Mouse (Mus musculus) layer of hippocampus, postnatal 14 days (tissue): ENCODE results near the gene Celsr2. TPM values are rescaled to one million over a fixed set of nuclear protein-coding genes. Genes with fewer than 3 reads are reported as not detected.

Source experiments
- DNase-seq, 2 experiments: peaks; one replicate each; pipeline ENCODE4 v3.0.0; 2021 to 2022; ENCODE audit warnings: low spot score in 2 of 2, mixed read lengths in 1 of 2
- long read RNA-seq, 2 experiments: library from polyadenylated mRNA; stranded (forward); transcript quantifications; one replicate each; pipeline ENCODE4 v2.0.0; 2021
- total RNA-seq, 2 experiments: library from RNA; stranded (reverse); gene quantifications; 2 replicates each; pipeline ENCODE4 v1.2.3; 2021

The Celsr2 gene
- 100 to 1,000 TPM; 184 to 194 TPM for total RNA-seq
- long read RNA-seq, experiment 1, full-length matches to known transcripts: 2 of 72 reads
- long read RNA-seq, experiment 1, partial matches to known transcripts: 42 of 72 reads
- long read RNA-seq, experiment 1, other reads (novel, unspliced or antisense): 28 of 72 reads
- long read RNA-seq, experiment 2, partial matches to known transcripts: 41 of 54 reads
- long read RNA-seq, experiment 2, other reads (novel, unspliced or antisense): 13 of 54 reads

DNA sequence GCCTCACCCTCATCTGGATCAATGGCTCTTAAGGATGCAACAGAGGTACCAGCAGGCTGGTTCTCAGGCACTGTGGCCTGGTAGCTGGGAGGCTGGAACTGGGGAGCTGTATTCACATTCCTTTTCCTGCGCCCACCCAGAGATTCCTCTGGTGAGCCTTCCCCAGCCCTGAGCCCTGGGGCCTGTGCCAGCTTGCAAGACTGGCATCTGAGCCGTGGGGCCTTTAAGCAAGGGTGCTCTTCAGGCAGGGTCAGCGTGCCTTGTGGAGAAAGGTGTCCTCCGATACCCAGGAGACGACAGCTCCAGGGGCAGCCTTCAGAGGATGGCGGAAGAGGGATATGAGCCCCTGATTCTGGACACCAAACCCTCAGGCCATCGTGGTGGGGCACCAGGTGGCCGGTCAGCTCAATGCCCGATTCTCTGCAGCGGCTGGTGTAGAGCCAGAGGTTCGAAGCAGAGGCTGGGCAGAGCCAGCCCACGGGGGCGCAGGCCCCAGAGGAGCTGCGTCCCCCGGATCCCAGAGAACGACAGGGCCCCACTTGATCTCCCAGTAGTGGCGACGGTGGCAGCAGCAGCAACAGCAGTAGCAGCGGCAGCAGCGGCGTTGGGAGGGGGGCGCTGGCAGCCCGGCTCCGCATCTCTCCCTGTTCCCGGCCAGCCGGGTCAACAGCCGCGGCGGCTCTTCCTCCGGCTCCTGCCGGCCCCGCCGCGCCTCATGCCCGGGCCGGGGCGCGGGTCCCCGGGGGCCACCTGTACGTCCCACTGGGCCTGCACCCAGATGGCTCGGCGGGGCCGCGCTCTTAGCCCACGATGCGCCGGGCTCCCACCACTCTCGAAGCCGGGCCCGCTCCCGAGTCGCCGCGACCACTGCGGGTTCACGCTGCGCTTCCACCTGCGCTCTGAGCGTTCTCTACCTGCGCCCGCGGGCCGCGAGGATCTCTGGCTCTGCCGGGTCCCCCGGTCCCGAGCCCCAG, at the start of gene Celsr2:
TSS of gene Celsr2 (minus strand) at position 696 of the 974 bp plus-strand sequence.
- DNase-seq: no peak

DNA sequence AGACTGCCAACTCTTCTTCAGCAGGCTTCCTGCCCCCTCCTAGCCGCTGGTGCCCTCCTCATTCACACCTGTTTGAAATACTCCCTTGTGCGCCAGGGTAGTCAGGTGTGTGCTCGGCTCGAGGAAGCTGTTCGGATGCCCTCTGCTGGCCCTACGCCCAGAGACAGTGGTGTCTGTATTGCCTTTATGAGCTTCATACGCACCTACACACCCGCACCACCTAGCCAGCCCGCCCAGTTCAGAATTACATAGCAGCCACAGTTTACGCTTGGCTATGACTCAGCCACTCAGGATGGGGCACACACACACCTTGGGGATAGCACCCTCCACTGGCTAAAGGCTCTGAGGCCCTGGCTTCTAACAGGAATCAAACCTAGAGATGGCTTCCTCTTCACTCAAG, 43.5 kb upstream of the Celsr2 start:
- no peak for DNase-seq

GRCm38 (mm10) chr3:108458380-108458779, 43.0 kb upstream of the Celsr2 start:
- no peak for DNase-seq

DNA sequence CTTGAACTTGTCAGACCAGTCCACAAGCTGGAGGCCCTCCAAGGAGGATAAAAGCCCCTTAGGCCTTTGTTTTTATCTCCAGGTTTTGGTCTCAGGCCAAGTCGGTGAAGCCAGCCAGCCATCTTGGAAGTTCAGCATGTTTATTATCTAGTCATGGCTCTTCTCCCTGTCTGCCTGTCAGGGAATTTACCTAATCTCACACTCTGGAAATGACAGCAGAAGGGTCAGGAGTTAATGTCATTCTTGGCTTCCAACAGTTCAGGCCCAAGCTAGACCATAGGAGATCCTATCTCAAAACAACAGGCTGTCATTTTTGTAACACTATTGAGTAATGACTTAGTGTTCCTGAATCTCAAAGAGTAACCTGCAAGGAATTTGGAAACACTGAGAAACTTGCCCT, 38.8 kb upstream of the Celsr2 start:
- DNase-seq: no peak

DNA sequence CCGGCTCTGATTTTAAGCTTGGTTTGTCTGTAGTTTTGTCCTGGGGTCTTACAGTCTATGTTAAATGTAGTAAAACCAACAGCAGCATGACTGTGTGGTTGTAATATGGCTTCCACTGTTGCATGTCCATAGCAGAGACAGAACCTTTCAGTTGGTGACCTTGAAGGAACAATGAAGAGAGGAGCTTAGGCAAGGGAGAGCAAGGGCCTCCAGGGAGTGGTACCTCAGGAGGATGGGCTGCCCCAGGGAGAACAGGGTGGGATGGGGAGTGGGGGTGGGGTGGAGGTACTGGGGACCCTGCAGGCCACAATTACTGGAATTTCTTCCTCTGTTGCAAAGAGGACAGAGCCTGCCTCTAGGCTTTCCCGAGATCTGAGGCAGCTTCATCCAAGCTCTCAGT, 36.6 kb upstream of the Celsr2 start:
- DNase-seq: no peak

GRCm38 (mm10) chr3:108445366-108445705, 30.0 kb upstream of the Celsr2 start:
- DNase-seq: no peak

DNA sequence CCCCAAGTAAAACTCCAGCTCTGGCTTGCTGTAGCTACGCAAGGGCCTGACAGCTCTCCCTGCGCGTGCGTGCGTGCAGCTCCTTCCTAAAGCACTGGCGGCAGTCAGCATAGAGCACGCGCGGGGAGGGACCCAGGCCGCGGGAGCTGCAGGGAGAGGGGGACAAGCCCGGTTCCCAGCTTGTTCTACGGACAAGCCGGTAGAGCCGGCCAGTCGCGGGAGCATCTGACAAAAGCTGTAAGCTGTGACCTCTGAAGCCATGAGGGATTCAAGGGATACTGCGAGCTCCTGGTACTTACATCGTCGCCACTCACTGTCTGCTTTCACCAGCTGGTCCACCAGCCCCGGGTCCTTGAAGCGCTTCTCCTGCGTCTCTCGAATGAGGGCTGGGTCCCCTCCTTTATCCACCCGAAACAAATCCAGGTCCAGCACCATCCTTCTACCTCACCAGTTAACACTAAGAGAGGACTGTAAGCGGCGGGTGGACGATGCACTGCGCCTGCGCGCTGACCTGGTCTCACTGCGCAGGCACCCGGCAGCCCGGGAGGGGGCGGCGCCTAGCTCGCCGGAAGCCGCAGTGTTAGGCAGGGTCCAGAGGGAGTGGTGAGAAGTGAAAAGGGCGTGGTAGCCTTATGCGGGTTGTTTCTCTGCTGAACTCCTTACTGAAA, 29.5 kb upstream of the Celsr2 start, which contains the start of gene Sars:
TSS of gene Sars (minus strand) at position 512 of the 668 bp plus-strand sequence.
- DNase-seq: peak; percentile 82 to 91

DNA sequence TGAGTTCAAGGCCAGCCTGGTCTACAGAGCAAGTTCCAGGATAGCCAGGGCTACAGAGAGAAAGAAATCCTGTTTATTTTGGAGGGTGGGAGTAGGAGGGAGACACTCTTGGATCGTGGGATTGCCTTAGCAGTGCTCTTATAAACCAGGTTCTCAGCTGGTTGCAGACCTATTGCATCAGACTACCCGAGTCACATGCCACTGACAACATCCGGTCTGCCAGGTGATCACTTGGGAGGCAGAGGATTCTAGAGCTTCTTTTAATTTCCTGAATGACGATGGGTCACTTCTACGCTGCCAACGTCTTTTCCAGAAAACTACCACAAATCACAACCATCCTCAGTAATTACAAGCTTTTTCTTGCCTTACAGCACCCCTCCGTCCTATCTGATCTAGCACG, 28.7 kb upstream of the Celsr2 start:
- no peak for DNase-seq

DNA sequence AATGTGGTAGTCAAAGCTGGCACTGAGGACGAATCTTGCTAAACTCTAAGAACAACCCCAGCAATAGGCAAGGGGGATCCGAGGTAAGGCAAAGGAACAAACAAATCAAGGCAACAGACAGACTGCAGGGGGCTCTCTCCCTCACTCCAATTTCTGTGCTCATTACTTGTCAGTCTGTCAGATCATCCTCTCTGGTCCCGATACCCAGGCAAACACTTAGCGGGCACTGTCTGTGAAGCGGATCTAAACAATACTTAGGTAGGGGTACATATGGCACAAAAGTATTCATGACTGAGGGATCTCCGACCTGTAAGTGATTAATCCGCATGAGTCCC, 21.0 kb upstream of the Celsr2 start:
- no peak for DNase-seq

GRCm38 (mm10) chr3:108435701-108436379, 20.5 kb upstream of the Celsr2 start:
- no peak for DNase-seq

DNA sequence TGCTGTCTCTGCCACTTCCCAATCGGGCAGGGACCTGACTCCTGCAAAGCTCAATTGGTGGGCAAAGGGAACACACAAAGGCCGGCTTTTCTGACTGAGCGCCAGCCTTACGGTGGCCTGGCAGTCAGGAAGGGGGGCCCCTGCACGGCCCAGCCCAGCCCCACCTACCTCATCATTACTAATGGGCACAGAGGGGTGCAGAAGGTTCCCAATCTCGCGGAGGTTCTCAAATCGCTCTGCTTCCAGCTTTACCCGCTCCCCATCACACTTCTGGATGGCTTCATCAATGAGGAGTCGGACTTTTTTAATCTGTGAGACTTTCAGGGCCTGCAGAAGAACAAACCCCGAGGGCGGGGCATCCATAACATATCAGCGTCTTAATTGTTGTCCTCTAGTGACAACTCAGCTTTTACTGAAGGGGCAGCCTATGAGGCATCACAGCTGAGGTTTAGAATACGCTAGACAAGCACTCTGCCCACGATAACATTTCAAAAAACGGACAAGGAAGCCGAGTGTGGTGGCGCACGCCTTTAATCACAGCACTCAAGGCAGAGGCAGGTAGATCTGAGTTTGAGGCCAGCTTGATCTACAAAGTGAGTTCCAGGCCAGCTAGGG, 18.6 kb upstream of the Celsr2 start:
- no peak for DNase-seq

GRCm38 (mm10) chr3:108433188-108433880, 18.0 kb upstream of the Celsr2 start:
- no peak for DNase-seq

DNA sequence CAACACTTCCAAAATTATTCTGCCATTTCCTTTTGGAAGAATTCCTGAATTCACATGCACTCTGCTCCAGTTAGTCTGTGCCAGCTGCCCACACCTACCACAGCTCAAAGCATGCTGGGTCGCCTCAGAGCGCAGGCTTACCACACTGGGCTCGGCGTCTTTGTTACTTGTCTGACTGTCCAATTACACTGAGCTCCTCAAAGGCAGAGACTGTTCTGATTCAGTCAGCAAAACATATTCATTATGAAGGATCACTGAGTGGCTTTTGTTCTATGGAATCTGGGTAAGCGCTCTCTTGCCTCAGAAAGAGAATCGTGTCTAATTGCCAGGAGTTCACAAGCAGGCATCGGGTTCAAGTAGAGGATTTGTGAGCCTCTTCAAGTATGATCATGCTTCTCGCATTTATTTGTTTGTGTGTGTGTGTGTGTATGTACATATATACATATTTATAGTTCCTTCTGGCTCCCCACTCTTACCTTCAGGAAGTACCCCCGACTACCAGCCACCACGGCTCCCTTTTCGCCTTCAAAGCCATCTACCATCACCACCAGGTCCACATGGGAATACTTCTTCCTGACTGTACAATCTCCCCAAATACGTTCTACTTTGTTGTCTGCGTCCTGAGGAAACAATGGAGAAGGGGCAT, 17.3 kb upstream of the Celsr2 start:
- DNase-seq: no peak

- DNase-seq: no peak
Observed at GRCm38 (mm10) chr3:108425624-108426018, 10.3 kb upstream of the Celsr2 start.

- DNase-seq: no peak
Observed at GRCm38 (mm10) chr3:108424944-108425623, 9.7 kb upstream of the Celsr2 start.

DNA sequence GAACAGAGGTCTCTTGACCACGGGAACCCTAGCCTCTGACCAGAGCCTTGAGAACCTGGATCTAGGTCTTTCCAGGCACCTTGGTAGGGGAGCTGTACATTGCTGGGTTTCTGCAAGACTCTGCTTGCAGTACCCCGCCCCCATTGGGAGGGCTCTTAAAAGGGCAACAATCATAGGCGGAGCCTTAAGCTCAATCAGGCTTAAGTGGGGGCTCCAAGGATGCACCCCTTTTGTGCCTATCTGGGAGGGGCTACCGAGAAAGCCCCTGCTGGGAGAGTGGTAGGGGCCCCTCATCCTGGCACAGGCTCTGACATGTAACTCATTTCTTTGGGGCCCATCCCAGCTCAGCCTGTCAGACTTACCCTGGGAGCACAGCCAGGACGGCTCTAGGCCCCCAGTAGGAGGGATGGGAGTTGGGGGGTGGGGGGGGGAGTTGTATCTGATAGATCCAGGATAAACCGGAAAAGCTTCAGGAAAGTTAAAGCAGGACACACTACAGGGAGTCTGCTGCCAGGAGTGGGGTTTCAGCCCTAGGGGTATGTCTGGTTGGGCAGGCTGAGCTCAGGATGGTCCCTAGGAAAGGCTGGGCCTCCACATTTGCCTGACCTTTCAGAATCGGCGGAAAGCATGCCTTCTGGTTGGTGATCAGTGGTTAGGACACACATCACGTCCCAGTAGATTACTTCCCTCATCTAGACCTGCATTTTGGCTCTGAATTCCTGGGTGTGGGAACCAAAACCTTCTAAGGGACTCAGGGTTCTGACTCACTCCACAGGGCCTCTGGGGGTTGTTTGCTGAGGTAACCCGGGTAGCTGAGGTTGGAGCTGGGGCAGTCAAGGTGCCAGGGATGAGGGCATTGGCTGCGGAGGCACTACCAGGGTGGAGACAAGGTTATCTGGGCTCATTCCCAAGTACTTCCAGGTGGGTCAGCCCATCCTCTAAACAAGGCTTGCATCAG, 8.8 kb upstream of the Celsr2 start:
- DNase-seq: peak in 1 of 2 experiments; percentile 64

DNA sequence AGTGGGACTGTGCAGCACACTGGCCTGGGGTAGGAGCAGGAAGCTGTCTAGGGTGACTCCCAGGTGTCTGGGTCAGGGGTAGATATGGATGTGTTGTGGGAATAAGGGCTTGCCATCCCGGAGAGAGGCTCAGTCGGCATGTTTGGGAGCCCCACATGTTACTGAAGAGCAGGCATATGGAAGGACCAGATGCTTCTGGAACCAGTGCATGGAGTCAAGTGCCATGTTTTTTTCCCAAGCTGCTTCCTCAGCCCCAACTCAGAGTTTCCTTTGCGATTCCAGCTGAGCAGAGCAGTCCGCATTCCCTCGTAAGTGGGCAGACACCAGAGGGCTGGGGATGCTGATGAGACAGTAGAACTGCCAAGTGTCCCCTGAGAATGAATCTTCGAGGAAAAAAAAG, 7.7 kb upstream of the Celsr2 start:
- no peak for DNase-seq

GRCm38 (mm10) chr3:108415831-108416223, 475 bp upstream of the Celsr2 start:
- peak; percentile 81 to 85 for DNase-seq
